Mouse (Mus musculus) liver, embryonic 13.5 days (tissue): Measurements from ENCODE around the gene Dvl3. TPM values are rescaled to one million over a fixed set of nuclear protein-coding genes. Genes with fewer than 3 reads are reported as not detected.

Source experiments
- ATAC-seq: fragments of 200-750 bp; cut with Nextera tagmentation; 2 replicates; pipeline ENCODE4 v1.8.0; 2017; ENCODE audit warnings: low read depth, mild to moderate bottlenecking, moderate number of reproducible peaks, moderate library complexity
- DNase-seq: peaks from one replicate; pipeline ENCODE4 v3.0.0; 2022
- H3K27ac ChIP-seq: fragments of 300-500 bp; sonication (generic); 2 replicates; pipeline ENCODE4 v1.5.1; 2015; ENCODE audit warnings: moderate library complexity, mild to moderate bottlenecking, inconsistent platforms
- H3K27me3 ChIP-seq: fragments of 300-500 bp; sonication (generic); 2 replicates; pipeline ENCODE4 v1.6.1; 2015; ENCODE audit warnings: mild to moderate bottlenecking, inconsistent platforms
- H3K36me3 ChIP-seq: fragments of 300-500 bp; sonication (generic); 2 replicates; pipeline ENCODE4 v1.6.1; 2015; ENCODE audit warnings: mild to moderate bottlenecking, inconsistent platforms
- H3K4me1 ChIP-seq: fragments of 300-500 bp; sonication (generic); replicated peaks from 2 replicates; pipeline ENCODE4 v1.6.1; 2015; ENCODE audit warnings: inconsistent platforms
- H3K4me2 ChIP-seq: fragments of 300-500 bp; sonication (generic); 2 replicates; pipeline ENCODE4 v1.6.1; 2015; ENCODE audit warnings: inconsistent platforms, mild to moderate bottlenecking, moderate library complexity
- H3K4me3 ChIP-seq: fragments of 300-500 bp; sonication (generic); replicated peaks from 2 replicates; pipeline ENCODE4 v1.5.1; 2015; ENCODE audit warnings: mild to moderate bottlenecking, inconsistent platforms
- H3K9ac ChIP-seq: fragments of 300-500 bp; sonication (generic); 2 replicates; pipeline ENCODE4 v1.6.1; 2015; ENCODE audit warnings: mild to moderate bottlenecking, inconsistent platforms
- H3K9me3 ChIP-seq: fragments of 300-500 bp; sonication (generic); replicated peaks from 2 replicates; pipeline ENCODE4 v1.6.1; 2016; ENCODE audit warnings: inconsistent platforms
- WGBS: fragments of 180-500 bp; shearing (Covaris S2); methylation state at CpG from one replicate; pipeline ENCODE4 v1.1.7; 2015; ENCODE audit not compliant: insufficient replicate concordance; 5-methylcytosine and 5-hydroxymethylcytosine counted together
- polyA plus RNA-seq: library from polyadenylated mRNA; unstranded; fragments of >200 nt; fragmentation: Nextera tagmentation; extraction: Ambion mirVana; gene quantifications from 2 replicates; pipeline ENCODE4 v1.2.1, GENCODE M21; 2015

Dvl3 gene
- polyA plus RNA-seq, 1 experiment from 2014 or later = 3.7 TPM

DNA sequence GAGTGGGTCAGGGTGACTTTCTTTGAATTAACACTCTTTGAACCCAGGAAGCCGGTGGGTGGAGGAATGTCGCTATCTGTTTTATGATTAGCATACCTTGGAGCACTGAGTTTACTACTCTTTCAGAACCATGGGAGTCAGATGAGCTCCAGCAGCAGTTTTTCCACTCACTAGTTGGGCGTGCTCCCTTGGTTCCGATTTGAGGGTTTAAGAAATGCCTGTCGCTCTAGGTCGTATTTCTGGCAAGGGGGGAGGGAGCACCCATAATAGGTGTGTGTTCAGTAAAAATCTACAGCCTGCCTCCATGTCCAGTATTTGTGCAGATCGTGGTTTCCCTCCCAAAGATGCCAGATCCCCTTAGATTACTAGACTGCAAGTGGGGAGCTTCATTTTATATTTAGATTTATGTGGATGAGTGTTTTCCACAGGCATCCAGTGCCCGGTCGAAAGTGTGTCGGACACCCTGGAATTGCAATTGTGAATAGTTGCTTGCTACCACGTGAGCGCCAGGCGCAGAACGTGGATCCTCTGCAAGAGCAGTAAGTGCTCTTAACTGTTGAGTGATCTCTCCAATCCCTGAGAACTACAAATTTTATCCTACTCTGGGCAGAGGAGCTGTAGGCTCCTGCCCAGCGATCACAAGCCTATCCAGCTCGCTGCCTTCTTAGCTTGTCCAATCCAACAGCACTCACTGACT, 18.7 kb upstream of the Dvl3 start:
- Histone ChIP-seq H3K9ac (peak overlapping the region; percentile 91), H3K4me3 (peak overlapping the region; percentile 88), H3K9me3 (no peaks in the 10 kb centered on the region), H3K36me3 (peaks cover 29% of the 10 kb centered on the region), H3K27ac (peak overlapping the region; percentile 35; the same call in 1 of the 2 replicates), H3K4me2 (peak overlapping the region; percentile 87), H3K27me3 (no peaks in the 10 kb centered on the region), H3K4me1 (peaks cover 27% of the 10 kb centered on the region)
- WGBS = 12% methylated on average over 16 of the region's 16 CpGs
- DNase-seq = no peak
- ATAC-seq = no peak; the same call in 1 of the 2 replicates

DNA sequence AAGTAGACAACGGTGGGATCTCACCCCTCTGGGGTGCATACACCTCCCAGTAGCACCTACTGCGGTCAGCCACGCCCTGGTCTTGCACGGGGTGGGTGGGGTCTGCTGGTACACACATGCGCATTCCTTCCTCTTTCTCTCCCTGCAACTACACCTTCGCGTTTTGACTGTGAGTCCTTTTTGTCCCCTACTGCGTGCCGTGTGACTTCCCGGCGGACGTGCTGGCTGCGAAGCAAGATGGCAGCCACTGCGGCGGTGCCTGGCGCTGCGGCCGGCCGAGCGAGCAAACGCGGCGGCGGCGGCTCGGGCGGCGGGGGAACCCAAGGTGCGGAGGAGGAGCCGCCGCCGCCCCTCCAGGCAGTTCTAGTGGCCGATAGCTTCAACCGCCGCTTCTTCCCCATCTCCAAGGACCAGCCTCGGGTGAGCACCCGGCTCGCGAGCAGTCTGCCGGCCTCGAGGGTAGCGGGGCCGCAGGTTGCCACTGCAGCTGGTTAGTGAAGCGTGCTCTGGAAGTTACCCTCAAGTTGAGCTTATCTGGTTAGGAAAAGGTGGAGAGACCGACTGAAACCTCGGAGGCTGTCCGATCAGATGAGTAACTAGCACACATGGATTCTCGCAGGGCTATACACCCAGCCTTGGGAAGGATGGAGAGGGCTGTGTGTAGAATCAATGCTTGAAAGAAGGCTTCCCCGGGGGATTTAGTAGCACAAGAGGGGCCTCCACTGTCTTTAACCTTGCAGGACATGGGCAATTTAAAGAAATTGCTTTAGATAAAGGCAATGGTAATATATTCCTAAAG, 17.9 kb upstream of the Dvl3 start, which contains the start of gene Eif2b5:
Gene Eif2b5, plus strand, starts transcription at position 141 of the 799 bp plus-strand sequence.
- ATAC-seq (peak; percentile 94), DNase-seq (peak; percentile 92)
- Histone ChIP-seq H3K4me3 (peak within 1 kb of the TSS; percentile 88), H3K27ac (peak within 1 kb of the TSS; percentile 74), H3K9me3 (no peaks in the 10 kb centered on the region), H3K4me1 (peaks cover 27% of the 10 kb centered on the region), H3K36me3 (peaks cover 36% of the 10 kb centered on the region), H3K9ac (peak within 1 kb of the TSS; percentile 91), H3K4me2 (peak within 1 kb of the TSS; percentile 87), H3K27me3 (no peaks in the 10 kb centered on the region)
- WGBS = under 1% methylated on average over 49 of the region's 49 CpGs

DNA sequence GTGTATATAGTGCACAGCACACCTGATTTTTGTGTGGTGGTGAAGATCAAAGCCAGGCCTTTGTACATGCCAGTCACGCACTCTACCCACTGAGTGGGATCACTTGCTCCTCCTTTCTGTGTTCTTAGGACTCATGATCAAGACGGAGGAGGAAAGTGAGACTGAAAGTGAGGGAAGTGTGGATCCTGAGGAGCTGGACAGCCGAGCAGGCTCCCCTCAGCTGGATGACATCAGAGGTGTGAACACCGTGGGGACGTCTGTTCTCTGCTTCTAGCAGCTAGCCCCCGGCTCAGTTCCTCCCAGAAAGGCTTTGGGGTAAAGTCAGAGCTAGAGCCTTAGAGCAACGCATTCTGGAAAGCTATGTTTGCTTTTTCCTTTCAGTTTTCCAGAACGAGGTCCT, 10.8 kb upstream of the Dvl3 start:
- Histone ChIP-seq H3K9ac (no peak overlapping the region), H3K27me3 (no peaks in the 10 kb centered on the region), H3K4me3 (no peak overlapping the region), H3K9me3 (no peaks in the 10 kb centered on the region), H3K27ac (no peak overlapping the region), H3K36me3 (peaks cover 100% of the 10 kb centered on the region), H3K4me1 (no peaks in the 10 kb centered on the region), H3K4me2 (no peak overlapping the region)
- no peak for DNase-seq
- WGBS = 83% methylated on average over 8 of the region's 8 CpGs
- no peak for ATAC-seq

DNA sequence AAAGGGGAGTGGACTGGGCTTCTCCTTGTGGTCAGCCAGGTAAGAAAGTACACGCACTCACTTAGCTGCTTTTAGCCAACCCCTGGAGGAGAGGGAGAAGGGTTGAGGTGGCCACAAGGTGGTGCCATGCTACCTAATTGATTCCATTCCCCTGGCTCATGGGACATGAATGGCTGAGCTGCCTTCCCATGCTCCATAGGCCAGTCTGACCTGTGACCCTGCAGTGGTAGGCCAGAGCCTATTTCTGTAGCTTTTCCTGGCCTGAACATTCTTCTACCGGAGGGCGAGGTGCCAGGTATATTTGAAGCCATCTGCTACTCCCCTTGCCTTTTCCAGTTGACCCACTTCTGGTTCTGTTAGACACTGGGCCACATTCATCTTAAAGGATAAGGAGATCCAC, 7.4 kb upstream of the Dvl3 start:
- WGBS = 77% methylated on average over 3 of the region's 3 CpGs
- Histone ChIP-seq H3K4me3 (no peak overlapping the region), H3K27ac (no peak overlapping the region), H3K9me3 (no peaks in the 10 kb centered on the region), H3K27me3 (no peaks in the 10 kb centered on the region), H3K36me3 (peaks cover 73% of the 10 kb centered on the region), H3K9ac (no peak overlapping the region), H3K4me2 (no peak overlapping the region), H3K4me1 (no peaks in the 10 kb centered on the region)
- no peak for DNase-seq
- peak; percentile 50; the same call in 1 of the 2 replicates for ATAC-seq

GRCm38 (mm10) chr16:20511277-20511847, 5.4 kb upstream of the Dvl3 start:
- H3K27ac ChIP-seq = no peak overlapping the region
- DNase-seq (no peak), ATAC-seq (no peak)
- H3K9me3 ChIP-seq = no peaks in the 10 kb centered on the region
- peaks cover 53% of the 10 kb centered on the region for H3K36me3 ChIP-seq
- 77% methylated on average over 7 of the region's 7 CpGs for WGBS
- H3K9ac ChIP-seq = no peak overlapping the region
- no peak overlapping the region for H3K4me3 ChIP-seq
- H3K4me2 ChIP-seq = no peak overlapping the region
- no peaks in the 10 kb centered on the region for H3K27me3 ChIP-seq
- H3K4me1 ChIP-seq = peaks cover 6% of the 10 kb centered on the region

DNA sequence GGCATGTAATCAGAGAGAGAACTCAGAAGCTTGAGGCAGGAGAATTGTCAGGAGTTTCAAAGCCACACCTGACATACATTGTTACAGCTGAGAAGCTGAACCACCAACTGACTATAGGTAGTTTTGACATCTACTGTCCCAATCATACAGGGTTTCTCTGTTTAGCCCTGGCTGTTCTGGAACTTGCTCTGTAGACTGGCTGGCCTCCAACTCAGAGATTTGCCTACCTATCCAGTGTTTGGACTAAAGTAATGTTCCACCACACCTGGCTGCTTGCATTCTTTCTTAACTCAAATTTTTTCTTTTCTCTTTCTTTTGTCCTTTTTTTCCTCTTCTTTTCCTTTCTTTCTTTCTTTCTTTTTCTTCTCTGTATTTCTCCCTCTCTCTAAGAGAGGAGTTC, 750 bp upstream of the Dvl3 start:
- Histone ChIP-seq H3K27ac (peak overlapping the region; percentile 88), H3K27me3 (no peaks in the 10 kb centered on the region), H3K36me3 (peaks cover 12% of the 10 kb centered on the region), H3K4me1 (peaks cover 43% of the 10 kb centered on the region), H3K4me2 (peak overlapping the region; percentile 95), H3K9me3 (no peaks in the 10 kb centered on the region), H3K4me3 (peak overlapping the region; percentile 95), H3K9ac (peak overlapping the region; percentile 97; the same call in 1 of the 2 replicates)
- DNase-seq (no peak), ATAC-seq (no peak)

DNA sequence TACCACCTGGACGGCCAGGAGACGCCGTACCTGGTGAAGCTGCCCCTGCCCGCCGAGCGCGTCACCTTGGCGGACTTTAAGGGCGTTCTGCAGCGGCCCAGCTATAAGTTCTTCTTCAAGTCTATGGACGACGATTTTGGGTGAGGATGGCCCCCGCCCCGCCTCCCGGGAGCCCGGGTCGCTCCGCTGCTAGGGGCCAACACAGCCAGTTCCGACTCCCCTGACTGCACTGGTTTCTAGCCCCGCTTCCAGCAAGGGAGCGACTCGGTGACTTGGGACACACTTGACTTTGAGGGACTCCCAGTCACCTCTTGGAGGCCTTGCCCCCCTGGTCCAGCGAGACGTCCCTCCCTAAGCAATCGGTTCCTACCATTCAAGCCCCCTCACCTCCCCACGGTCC, 434 bp downstream of the Dvl3 start:
- Histone ChIP-seq H3K4me1 (peaks cover 49% of the 10 kb centered on the region), H3K9me3 (no peaks in the 10 kb centered on the region), H3K36me3 (peaks cover 13% of the 10 kb centered on the region; the same call in 1 of the 2 replicates), H3K4me2 (peak overlapping the region; percentile 95), H3K27ac (peak overlapping the region; percentile 88), H3K4me3 (peak overlapping the region; percentile 95), H3K9ac (peak overlapping the region; percentile 97), H3K27me3 (no peaks in the 10 kb centered on the region)
- ATAC-seq (peak; percentile 41), DNase-seq (no peak)
- WGBS = under 1% methylated on average over 26 of the region's 26 CpGs

GRCm38 (mm10) chr16:20517701-20518374, 1.1 kb downstream of the Dvl3 start:
- 27% methylated on average over 6 of the region's 6 CpGs for WGBS
- H3K36me3 ChIP-seq = peaks cover 14% of the 10 kb centered on the region; the same call in 1 of the 2 replicates
- H3K27ac ChIP-seq = peak overlapping the region; percentile 88
- ATAC-seq (peak; percentile 14), DNase-seq (no peak)
- peak overlapping the region; percentile 95 for H3K4me2 ChIP-seq
- H3K9ac ChIP-seq = peak overlapping the region; percentile 97
- H3K9me3 ChIP-seq = no peaks in the 10 kb centered on the region
- peaks cover 49% of the 10 kb centered on the region for H3K4me1 ChIP-seq
- peak overlapping the region; percentile 95 for H3K4me3 ChIP-seq
- no peaks in the 10 kb centered on the region for H3K27me3 ChIP-seq

DNA sequence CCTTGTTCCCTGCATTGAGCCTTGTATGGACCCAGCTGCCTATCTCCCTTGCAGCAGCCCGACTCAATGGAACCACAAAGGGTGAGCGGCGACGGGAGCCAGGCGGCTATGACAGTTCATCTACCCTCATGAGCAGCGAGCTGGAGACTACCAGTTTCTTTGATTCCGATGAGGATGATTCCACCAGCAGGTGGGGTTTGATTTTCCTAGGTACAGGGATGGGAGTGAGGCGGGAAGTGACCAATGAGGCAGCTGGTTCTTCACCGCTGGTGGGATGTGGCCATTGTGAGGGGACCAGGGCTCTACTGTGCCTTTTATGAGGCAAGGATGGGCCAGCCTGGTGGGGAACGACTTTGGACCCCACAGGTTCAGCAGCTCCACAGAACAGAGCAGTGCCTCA, 7.1 kb downstream of the Dvl3 start:
- H3K27ac ChIP-seq = no peak overlapping the region
- H3K4me3 ChIP-seq = no peak overlapping the region
- no peak overlapping the region for H3K9ac ChIP-seq
- H3K4me2 ChIP-seq = no peak overlapping the region
- peaks cover 73% of the 10 kb centered on the region for H3K36me3 ChIP-seq
- no peaks in the 10 kb centered on the region for H3K27me3 ChIP-seq
- DNase-seq (no peak), ATAC-seq (no peak)
- H3K4me1 ChIP-seq = peaks cover 43% of the 10 kb centered on the region
- H3K9me3 ChIP-seq = no peaks in the 10 kb centered on the region
- WGBS = 84% methylated on average over 10 of the region's 10 CpGs

DNA sequence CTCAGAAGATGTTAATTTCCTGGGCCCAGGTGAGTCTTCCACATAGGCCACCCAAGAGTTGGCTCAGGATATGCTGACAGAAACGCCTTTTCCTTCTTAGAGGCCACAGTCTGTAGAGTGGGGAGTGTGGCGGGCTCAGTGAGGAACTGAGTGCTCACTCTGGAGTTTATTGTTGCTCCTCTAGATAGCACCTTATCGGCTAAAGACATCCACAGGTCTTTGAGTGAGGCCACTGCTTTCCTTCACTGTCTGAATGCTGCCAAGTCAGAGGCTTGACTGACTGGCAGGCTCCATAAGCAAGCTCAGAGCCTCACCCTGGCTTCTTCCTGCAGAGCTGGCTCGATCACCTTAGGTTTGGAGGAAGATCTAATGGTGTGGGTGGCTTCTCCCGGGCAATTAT, 12.0 kb downstream of the Dvl3 start:
- ATAC-seq (peak; percentile 86), DNase-seq (peak; percentile 40)
- Histone ChIP-seq H3K4me3 (no peak overlapping the region), H3K9me3 (no peaks in the 10 kb centered on the region), H3K4me1 (peaks cover 31% of the 10 kb centered on the region), H3K27ac (peak overlapping the region; percentile 72), H3K36me3 (peaks cover 80% of the 10 kb centered on the region), H3K27me3 (no peaks in the 10 kb centered on the region), H3K9ac (peak overlapping the region; percentile 35), H3K4me2 (peak overlapping the region; percentile 26)
- WGBS = 55% methylated on average over 5 of the region's 5 CpGs

GRCm38 (mm10) chr16:20529375-20529774, 12.6 kb downstream of the Dvl3 start:
- no peak for ATAC-seq
- H3K9me3 ChIP-seq = no peaks in the 10 kb centered on the region
- peak overlapping the region; percentile 35; the same call in 1 of the 2 replicates for H3K9ac ChIP-seq
- H3K4me3 ChIP-seq = no peak overlapping the region
- H3K4me2 ChIP-seq = peak overlapping the region; percentile 26; the same call in 1 of the 2 replicates
- peaks cover 74% of the 10 kb centered on the region for H3K36me3 ChIP-seq
- peaks cover 31% of the 10 kb centered on the region for H3K4me1 ChIP-seq
- DNase-seq = no peak
- 80% methylated on average over 1 of the region's 1 CpGs for WGBS
- H3K27me3 ChIP-seq = no peaks in the 10 kb centered on the region
- peak overlapping the region; percentile 72 for H3K27ac ChIP-seq
